Comparison of ENCODE assay signal across 10 mouse cellular contexts in genomic region chr15:98170365-98170764, GRCm38 (mm10). TPM values are rescaled to one million over a fixed set of nuclear protein-coding genes. Genes with fewer than 3 reads are reported as not detected.
DNase-seq lines count a peak whose midpoint lies in the region; ATAC-seq and TF ChIP-seq lines count a peak whose summit lies in the region.
"Had no signal": no experiment of that assay in that cellular context is flagged by ENCODE, and none has a peak within 500 bp of the region (broad histone marks: within the 10 kb centered on the region; RNA-seq: fewer than 3 reads in every experiment).

No protein-coding gene starts in this region.

- H3K4me2 ChIP-seq in CH12.LX (ENCODE audit: insufficient read depth, low read depth, poor library complexity, severe bottlenecking): no peak overlapping the region
- H3K4me2 ChIP-seq in embryonic facial prominence, embryonic 14.5 days (ENCODE audit: low read depth, low read length): no peak overlapping the region
- H3K4me2 ChIP-seq in neural tube, embryonic 13.5 days: peak overlapping the region; percentile 76
- no peak overlapping the region for H3K4me2 ChIP-seq in kidney, embryonic 14.5 days (replicated peaks; ENCODE audit: low read depth, low read length)

- no peaks in the 10 kb centered on the region for H3K36me3 ChIP-seq in CH12.LX (replicated peaks in 1 of 2; ENCODE audit: control insufficient read depth in 1 of 2, insufficient read depth in 1 of 2, low read length in 1 of 2)
- no peaks in the 10 kb centered on the region for H3K36me3 ChIP-seq in embryonic facial prominence, embryonic 14.5 days (ENCODE audit: control insufficient read depth, insufficient read depth, low read length)
- H3K36me3 ChIP-seq in neural tube, embryonic 13.5 days: no peaks in the 10 kb centered on the region
- H3K36me3 ChIP-seq in kidney, embryonic 14.5 days (ENCODE audit: control insufficient read depth, insufficient read depth, low read length): no peaks in the 10 kb centered on the region

- no peak overlapping the region for H3K4me3 ChIP-seq in CH12.LX (replicated peaks in 1 of 3; ENCODE audit: low read depth in 2 of 3, low read length in 2 of 3, poor library complexity in 1 of 3)
- H3K4me3 ChIP-seq in embryonic facial prominence, embryonic 14.5 days (ENCODE audit: low read depth, low read length): no peak overlapping the region
- peak overlapping the region; percentile 53 for H3K4me3 ChIP-seq in neural tube, embryonic 13.5 days
- H3K4me3 ChIP-seq in kidney, embryonic 14.5 days (ENCODE audit: low read length): no peak overlapping the region

- DNase-seq in CH12.LX (ENCODE audit: extremely low read depth): peak; percentile 93
- DNase-seq in embryonic facial prominence, embryonic 14.5 days (ENCODE audit: low spot score): peak; percentile 34
- peak; percentile 54 to 66 for DNase-seq in layer of hippocampus, adult 18-20 months (ENCODE audit: low spot score in 2 of 2)
- DNase-seq in spleen, postnatal 14 days (ENCODE audit: low spot score in 2 of 2): no peak
- DNase-seq in urinary bladder, postnatal 10 days (ENCODE audit: low spot score): no peak

- no peak overlapping the region for H3K9ac ChIP-seq in CH12.LX (ENCODE audit: insufficient read depth, low read depth)
- no peak overlapping the region for H3K9ac ChIP-seq in embryonic facial prominence, embryonic 14.5 days (ENCODE audit: low read depth, low read length)
- peak overlapping the region; percentile 73 for H3K9ac ChIP-seq in neural tube, embryonic 13.5 days
- no peak overlapping the region for H3K9ac ChIP-seq in kidney, embryonic 14.5 days (ENCODE audit: low read depth, low read length)

- in situ Hi-C loops in CH12.LX (cut with MboI; ENCODE audit: low pct_ligation_motif_present, low pct_unique_long_range_greater_than_20kb, low sequenced_read_pairs): loop anchor here (25.0 kb wide), 1 partner anchor 308 kb away; no protein-coding TSS in a partner anchor

- H3K79me2 ChIP-seq in CH12.LX (replicated peaks; ENCODE audit: control insufficient read depth, extremely low read depth, insufficient read depth, poor library complexity, severe bottlenecking): no peaks in the 10 kb centered on the region

- peaks cover 88% of the 10 kb centered on the region for H3K27me3 ChIP-seq in CH12.LX (replicated peaks)
- H3K27me3 ChIP-seq in embryonic facial prominence, embryonic 14.5 days (replicated peaks; ENCODE audit: control insufficient read depth, insufficient read depth, low read length): peaks cover 73% of the 10 kb centered on the region
- peaks cover 58% of the 10 kb centered on the region for H3K27me3 ChIP-seq in neural tube, embryonic 13.5 days
- peaks cover 42% of the 10 kb centered on the region for H3K27me3 ChIP-seq in kidney, embryonic 14.5 days (ENCODE audit: control insufficient read depth, insufficient read depth, low read length)

- WGBS in embryonic facial prominence, embryonic 14.5 days: 32% methylated on average over 7 of the region's 7 CpGs
- 32% methylated on average over 7 of the region's 7 CpGs for WGBS in neural tube, embryonic 13.5 days
- 43% methylated on average over 7 of the region's 7 CpGs for WGBS in kidney, embryonic 14.5 days

- dilution Hi-C loops in CH12.LX (cut with MboI; ENCODE audit: extremely low pct_ligation_motif_present, extremely low pct_unique_long_range_greater_than_20kb, low sequenced_read_pairs): no loop called here

- no peak for TF ChIP-seq POLR2A in CH12.LX (IDR thresholded peaks at IDR 0.05; ENCODE audit: low read depth, low read length)

- no peak for TF ChIP-seq RAD21 in CH12.LX (IDR thresholded peaks at IDR 0.05; ENCODE audit: low read depth, low read length)

- H3K27ac ChIP-seq in CH12.LX (ENCODE audit: insufficient read depth, low read depth): no peak overlapping the region
- no peak overlapping the region for H3K27ac ChIP-seq in embryonic facial prominence, embryonic 14.5 days (replicated peaks; ENCODE audit: low read depth, low read length)
- H3K27ac ChIP-seq in neural tube, embryonic 13.5 days (replicated peaks): no peak overlapping the region
- no peak overlapping the region for H3K27ac ChIP-seq in kidney, embryonic 14.5 days (ENCODE audit: low read depth, low read length)

- no peak for ATAC-seq in embryonic facial prominence, embryonic 14.5 days (ENCODE audit: low read depth)
- ATAC-seq in neural tube, embryonic 13.5 days (ENCODE audit: low read depth): no peak
- no peak for ATAC-seq in kidney, embryonic 14.5 days (ENCODE audit: low FRiP score, low TSS enrichment)

- H3K9me3 ChIP-seq in CH12.LX (replicated peaks; ENCODE audit: low read length): no peaks in the 10 kb centered on the region
- no peaks in the 10 kb centered on the region for H3K9me3 ChIP-seq in embryonic facial prominence, embryonic 14.5 days (ENCODE audit: control insufficient read depth, low read length)
- no peaks in the 10 kb centered on the region for H3K9me3 ChIP-seq in neural tube, embryonic 13.5 days
- no peaks in the 10 kb centered on the region for H3K9me3 ChIP-seq in kidney, embryonic 14.5 days (ENCODE audit: control insufficient read depth, low read length)

- TF ChIP-seq EP300 in CH12.LX (IDR thresholded peaks at IDR 0.05; ENCODE audit: low read length): peak; percentile 74

- no peak for TF ChIP-seq CTCF in CH12.LX (conservative IDR thresholded peaks at IDR 0.05 in 1 of 2, IDR thresholded peaks at IDR 0.05 in 1 of 2; ENCODE audit: low read depth in 2 of 2, low read length in 2 of 2)

- H3K4me1 ChIP-seq in CH12.LX (ENCODE audit: control insufficient read depth in 1 of 2, insufficient read depth in 2 of 2): peaks cover 10 to 45% of the 10 kb centered on the region in 2 experiments
- H3K4me1 ChIP-seq in embryonic facial prominence, embryonic 14.5 days (ENCODE audit: control insufficient read depth, insufficient read depth, low read length): no peaks in the 10 kb centered on the region
- peaks cover 63% of the 10 kb centered on the region for H3K4me1 ChIP-seq in neural tube, embryonic 13.5 days (replicated peaks)
- H3K4me1 ChIP-seq in kidney, embryonic 14.5 days (ENCODE audit: control insufficient read depth, insufficient read depth, low read length): peaks cover 6% of the 10 kb centered on the region; the same call in 1 of the 2 replicates

TF ChIP-seq in CH12.LX, 34 proteins besides CTCF, POLR2A, EP300 and RAD21 (continues in another document):
- TF ChIP-seq HCFC1 (IDR thresholded peaks at IDR 0.05; ENCODE audit: low read depth, low read length) (no peak), BHLHE40 (IDR thresholded peaks at IDR 0.05; ENCODE audit: low read depth, low read length) (peak; percentile 83; the same call in 1 of the 2 replicates), TCF12 (IDR thresholded peaks at IDR 0.05; ENCODE audit: low read depth, low read length) (peak; percentile 55), ZC3H11A (IDR thresholded peaks at IDR 0.05; ENCODE audit: low read depth, low read length) (no peak), ELF1 (IDR thresholded peaks at IDR 0.05; ENCODE audit: low read depth, low read length) (no peak; the same call in 1 of the 2 replicates), SMC3 (IDR thresholded peaks at IDR 0.05; ENCODE audit: low read depth, low read length) (no peak), ZMIZ1 (IDR thresholded peaks at IDR 0.05; ENCODE audit: low read depth, low read length) (no peak), MAX (IDR thresholded peaks at IDR 0.05; ENCODE audit: low read length) (0 out of 2 replicates have a peak, but pooled peaks have one; percentile 41)

RNA-seq across cellular contexts. Expression of gene Ccdc184, which starts 3.4 kb away (rescaled TPM):
- 0.04 TPM in 1 of 2 replicates, not detected in the other for total RNA-seq in CH12.LX (2012; rRNA removed)
- not detected in 2 replicates for total RNA-seq in CH12.LX (2014; rRNA removed)
- polyA plus RNA-seq in CH12.LX (2012; ENCODE audit: insufficient read length, low read depth): 0.08 and 0.17 TPM in 2 replicates
- 2.0 and 2.5 TPM in 2 replicates for polyA plus RNA-seq in embryonic facial prominence, embryonic 14.5 days (2014; fragmentation: Nextera tagmentation; extraction: Ambion mirVana)
- total RNA-seq in layer of hippocampus, adult 18-20 months (2021): 10 to 100 TPM; 11.7 to 12.7 TPM
- 50.1 and 50.4 TPM in 2 replicates for polyA plus RNA-seq in neural tube, embryonic 13.5 days (2015; fragmentation: Nextera tagmentation; extraction: Ambion mirVana)
- 0.99 and 1.2 TPM in 2 replicates for polyA plus RNA-seq in kidney, embryonic 14.5 days (2014; fragmentation: Nextera tagmentation; extraction: Ambion mirVana)

RNA-seq across cellular contexts. Expression of gene Asb8, which starts 4.9 kb away (rescaled TPM):
- total RNA-seq in CH12.LX (2012; rRNA removed) (20.5 and 22.6 TPM in 2 replicates), CH12.LX (2014; rRNA removed) (31.1 and 32.5 TPM in 2 replicates)
- polyA plus RNA-seq in CH12.LX (2012; ENCODE audit: insufficient read length, low read depth): 24.7 and 27.7 TPM in 2 replicates
- 58.4 and 62.5 TPM in 2 replicates for polyA plus RNA-seq in embryonic facial prominence, embryonic 14.5 days (2014; fragmentation: Nextera tagmentation; extraction: Ambion mirVana)
- total RNA-seq in layer of hippocampus, adult 18-20 months (2021): 10 to 100 TPM; 53.7 to 54.8 TPM
- polyA plus RNA-seq in neural tube, embryonic 13.5 days (2015; fragmentation: Nextera tagmentation; extraction: Ambion mirVana): 57.5 and 63.8 TPM in 2 replicates
- polyA plus RNA-seq in kidney, embryonic 14.5 days (2014; fragmentation: Nextera tagmentation; extraction: Ambion mirVana): 40.6 and 52.6 TPM in 2 replicates

RNA-seq across cellular contexts. Expression of gene Olfr288, which starts 25.0 kb away (rescaled TPM):
- not detected in 2 replicates for total RNA-seq in CH12.LX (2012; rRNA removed)
- total RNA-seq in CH12.LX (2014; rRNA removed): not detected in 2 replicates
- not detected in 2 replicates for polyA plus RNA-seq in CH12.LX (2012; ENCODE audit: insufficient read length, low read depth)
- polyA plus RNA-seq in embryonic facial prominence, embryonic 14.5 days (2014; fragmentation: Nextera tagmentation; extraction: Ambion mirVana): not detected in 2 replicates
- total RNA-seq in layer of hippocampus, adult 18-20 months (2021): under 1 TPM in 1 of 2 experiments, not detected in 1; 0.68 TPM
- not detected in 2 replicates for polyA plus RNA-seq in neural tube, embryonic 13.5 days (2015; fragmentation: Nextera tagmentation; extraction: Ambion mirVana)
- not detected in 2 replicates for polyA plus RNA-seq in kidney, embryonic 14.5 days (2014; fragmentation: Nextera tagmentation; extraction: Ambion mirVana)
- polyA plus RNA-seq: heart, embryonic 14.5 days; liver, embryonic 16.5 days; stomach, embryonic 14.5 days had no signal

RNA-seq across cellular contexts. Expression of gene Gm44579, which starts 50.4 kb away (rescaled TPM):
- total RNA-seq in CH12.LX (2012; rRNA removed) (not detected in 2 replicates), CH12.LX (2014; rRNA removed) (not detected in 2 replicates)
- not detected in 2 replicates for polyA plus RNA-seq in CH12.LX (2012; ENCODE audit: insufficient read length, low read depth)
- polyA plus RNA-seq in embryonic facial prominence, embryonic 14.5 days (2014; fragmentation: Nextera tagmentation; extraction: Ambion mirVana): not detected in 2 replicates
- under 1 TPM in 1 of 2 experiments, not detected in 1; 0.25 TPM for total RNA-seq in layer of hippocampus, adult 18-20 months (2021)
- not detected in 2 replicates for polyA plus RNA-seq in neural tube, embryonic 13.5 days (2015; fragmentation: Nextera tagmentation; extraction: Ambion mirVana)
- not detected in 2 replicates for polyA plus RNA-seq in kidney, embryonic 14.5 days (2014; fragmentation: Nextera tagmentation; extraction: Ambion mirVana)
- polyA plus RNA-seq: heart, embryonic 14.5 days; liver, embryonic 16.5 days; stomach, embryonic 14.5 days had no signal

RNA-seq across cellular contexts. Expression of gene Olfr287, which starts 50.5 kb away (rescaled TPM):
- total RNA-seq in CH12.LX (2012; rRNA removed) (not detected in 2 replicates), CH12.LX (2014; rRNA removed) (not detected in 2 replicates)
- polyA plus RNA-seq in CH12.LX (2012; ENCODE audit: insufficient read length, low read depth): not detected in 2 replicates
- polyA plus RNA-seq in embryonic facial prominence, embryonic 14.5 days (2014; fragmentation: Nextera tagmentation; extraction: Ambion mirVana): not detected in 2 replicates
- 1 to 10 TPM; 4.4 to 5.1 TPM for total RNA-seq in layer of hippocampus, adult 18-20 months (2021)
- polyA plus RNA-seq in neural tube, embryonic 13.5 days (2015; fragmentation: Nextera tagmentation; extraction: Ambion mirVana): 0.20 TPM in 1 of 2 replicates, not detected in the other
- polyA plus RNA-seq in kidney, embryonic 14.5 days (2014; fragmentation: Nextera tagmentation; extraction: Ambion mirVana): not detected in 2 replicates
- polyA plus RNA-seq: heart, embryonic 14.5 days; liver, embryonic 16.5 days; stomach, embryonic 14.5 days had no signal

Comparison
In these comparisons a context has a peak if more than half of its experiments do, and no peak if none do; other contexts are left out.
1. DNase-seq: peak in CH12.LX (single experiment), embryonic facial prominence, embryonic 14.5 days (single experiment) and layer of hippocampus, adult 18-20 months (2 of 2); none in spleen, postnatal 14 days (0 of 2) and urinary bladder, postnatal 10 days (single experiment).
2. RNA of gene Ccdc184, which starts 3.4 kb away (polyA plus RNA-seq): 50.1 to 50.4 TPM in neural tube, embryonic 13.5 days; 2.0 to 2.5 TPM in embryonic facial prominence, embryonic 14.5 days, 0.99 to 1.2 TPM in kidney, embryonic 14.5 days and 0.08 to 0.17 TPM in CH12.LX; every median in the first group is over 10 times any median in the second.